Mouse (Mus musculus) regulatory T cell (primary cell): ENCODE data around the gene Kcnc4.

Experiments
- in situ Hi-C: fragments of 300-600 bp; cut with MboI, MseI; formaldehyde crosslinking; loops from one replicate; pipeline ENCODE4 v1.15.1; 2025; ENCODE audit warnings: high pct_unique_total_duplicates

Gene Kcnc4

GRCm38 (mm10) chr3:107458528-107459195 is 690 bp downstream of the Kcnc4 start:
- in situ Hi-C loops, result no loop called here

DNA sequence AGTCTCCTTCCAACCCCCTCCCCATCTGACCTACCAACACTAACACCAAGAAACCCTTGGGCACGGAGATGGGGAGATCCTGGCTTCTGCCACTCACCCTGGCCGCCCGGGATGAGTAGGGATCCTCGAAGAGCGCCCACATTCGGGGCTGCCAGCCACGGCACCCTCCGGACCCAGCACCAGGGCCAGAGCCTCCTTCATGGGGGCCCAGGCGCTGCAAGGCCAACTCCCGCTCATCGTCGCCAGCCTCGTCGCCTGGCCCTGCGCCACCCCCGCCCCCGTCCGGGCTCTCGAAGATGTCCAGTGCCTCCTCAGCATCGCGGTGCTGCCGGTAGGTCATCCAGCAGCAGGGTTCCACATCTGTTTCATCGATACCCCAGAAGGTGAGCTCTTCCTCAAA is 1.2 kb downstream of the Kcnc4 start:
- in situ Hi-C loops, result no loop called here

DNA sequence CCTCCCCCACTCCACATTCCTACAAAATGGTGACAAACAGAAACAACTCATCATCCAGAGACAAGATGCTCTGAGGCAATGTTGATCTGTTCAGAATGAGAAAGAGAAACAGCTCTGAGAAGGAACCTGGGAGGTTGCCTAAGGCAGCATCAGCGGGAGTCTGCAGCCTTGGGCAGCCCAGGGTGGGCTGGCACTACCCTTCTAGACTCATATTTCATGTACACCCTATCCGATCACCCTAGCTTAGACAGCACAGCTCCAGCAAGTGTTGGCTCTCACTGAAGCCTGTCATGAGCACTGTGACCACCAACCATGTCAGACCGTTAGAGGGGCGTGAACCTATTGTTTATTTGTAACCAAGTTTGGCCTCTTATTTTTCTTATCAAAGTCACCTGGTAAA is 5.1 kb downstream of the Kcnc4 start:
- in situ Hi-C loops, result no loop called here

GRCm38 (mm10) chr3:107446822-107447221 is 12.5 kb downstream of the Kcnc4 start:
- in situ Hi-C loops, result no loop called here

GRCm38 (mm10) chr3:107443866-107444265 is 15.5 kb downstream of the Kcnc4 start:
- in situ Hi-C loops, result no loop called here

DNA sequence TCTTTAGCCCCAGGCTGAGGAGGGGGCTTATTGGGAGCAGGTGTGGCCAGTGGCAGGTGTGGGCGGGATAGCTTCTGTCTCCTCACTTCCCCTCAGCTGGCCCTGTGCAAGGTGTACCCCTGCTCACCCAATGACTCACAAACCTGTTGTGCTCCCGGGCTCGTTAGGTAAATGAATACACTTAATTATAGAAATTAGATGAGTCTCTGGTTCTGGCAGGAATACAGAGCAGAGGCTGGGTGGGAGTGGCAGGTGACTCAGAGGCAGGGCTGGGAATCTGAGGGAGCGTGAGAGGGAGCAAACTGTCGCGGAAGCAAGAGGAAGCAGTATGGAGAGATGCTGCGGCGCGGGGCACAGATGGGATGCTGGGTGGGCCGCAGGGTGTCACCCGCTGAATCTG is 17.2 kb downstream of the Kcnc4 start:
- in situ Hi-C loops, result no loop called here

GRCm38 (mm10) chr3:107441306-107441705 is 18.0 kb downstream of the Kcnc4 start:
- in situ Hi-C loops, result no loop called here

- in situ Hi-C loops, result no loop called here
Observed at GRCm38 (mm10) chr3:107439280-107439679, 20.1 kb downstream of the Kcnc4 start.

GRCm38 (mm10) chr3:107437666-107438065 is 21.7 kb downstream of the Kcnc4 start:
- in situ Hi-C loops, result no loop called here

DNA sequence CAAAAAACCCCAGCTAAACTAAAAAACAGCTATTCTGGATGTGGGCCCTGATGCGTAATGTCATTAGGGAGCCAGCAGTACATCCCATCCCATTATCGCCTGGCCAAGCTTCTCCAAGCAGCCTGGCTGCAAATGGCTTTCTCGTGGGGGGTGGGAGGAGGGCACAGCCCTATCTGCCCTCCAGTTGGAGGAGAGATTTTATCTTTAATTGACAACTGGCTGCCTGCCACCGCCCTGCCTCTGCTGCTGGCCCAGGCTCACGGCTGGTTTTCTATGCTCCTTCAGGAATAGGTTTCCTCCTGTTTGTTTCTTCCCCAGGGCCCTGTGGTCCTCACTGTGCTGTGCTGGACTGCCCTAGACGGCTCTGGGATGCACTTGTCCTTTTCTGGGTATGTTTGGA is 22.9 kb downstream of the Kcnc4 start:
- in situ Hi-C loops, result no loop called here

DNA sequence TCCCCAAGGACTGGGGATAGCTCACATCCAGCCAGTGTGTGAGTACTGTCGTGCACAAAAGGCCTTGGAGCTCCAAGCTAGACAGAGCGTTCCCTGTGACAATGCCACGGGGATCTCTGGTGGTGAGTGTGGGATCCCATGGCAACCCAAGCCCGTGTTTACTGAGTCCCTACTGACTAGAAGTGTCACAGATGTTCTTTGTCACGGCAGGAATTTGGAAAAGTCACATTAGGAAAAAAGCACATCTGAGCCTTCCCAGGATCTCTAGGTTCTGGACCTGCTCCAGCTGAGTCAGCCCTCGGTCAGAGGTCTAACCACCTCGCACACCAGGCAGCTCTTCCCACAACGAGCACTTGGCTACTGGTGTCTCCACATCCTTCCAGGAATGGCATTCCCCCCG is 25.7 kb downstream of the Kcnc4 start:
- in situ Hi-C loops, result no loop called here

- in situ Hi-C loops, result no loop called here
Observed at GRCm38 (mm10) chr3:107431268-107431667, 28.1 kb downstream of the Kcnc4 start.

DNA sequence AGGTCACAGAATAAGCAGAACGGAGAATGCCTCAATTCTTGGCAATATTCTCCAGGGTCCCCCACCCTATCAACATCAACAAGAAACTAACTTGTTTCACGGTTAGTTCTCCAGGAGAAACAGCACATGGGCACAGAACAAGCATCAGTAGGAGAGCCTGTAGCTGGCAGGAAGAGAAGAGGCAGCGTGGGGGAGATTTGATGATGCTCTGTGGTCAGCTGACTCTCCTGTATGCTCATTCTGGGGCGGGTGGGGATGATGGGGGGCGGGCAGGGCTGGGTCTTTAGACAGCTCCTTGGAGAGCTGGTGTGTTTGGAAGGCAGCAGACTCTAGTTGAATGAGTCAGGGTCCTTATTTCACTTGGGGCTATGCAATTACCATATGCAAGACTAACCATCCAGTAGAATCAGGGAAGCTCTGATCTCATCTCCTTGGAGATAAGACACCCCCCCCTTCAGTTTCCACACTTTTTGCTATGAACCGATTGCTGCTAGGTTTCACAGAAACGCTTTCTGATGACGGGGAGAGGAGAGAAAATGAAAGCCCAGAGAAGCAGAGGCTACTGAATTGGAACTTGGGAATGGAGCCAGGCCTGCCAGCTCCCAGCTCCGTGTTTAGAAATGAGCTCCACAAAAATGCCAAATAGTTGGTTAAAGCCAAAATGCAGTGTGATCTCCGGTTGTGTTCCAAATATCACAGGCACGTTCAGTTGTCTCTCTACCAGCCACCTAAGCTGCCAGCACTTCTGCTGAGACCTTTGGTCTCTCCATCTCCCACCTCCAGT is 34.9 kb downstream of the Kcnc4 start:
- in situ Hi-C loops, result no loop called here

DNA sequence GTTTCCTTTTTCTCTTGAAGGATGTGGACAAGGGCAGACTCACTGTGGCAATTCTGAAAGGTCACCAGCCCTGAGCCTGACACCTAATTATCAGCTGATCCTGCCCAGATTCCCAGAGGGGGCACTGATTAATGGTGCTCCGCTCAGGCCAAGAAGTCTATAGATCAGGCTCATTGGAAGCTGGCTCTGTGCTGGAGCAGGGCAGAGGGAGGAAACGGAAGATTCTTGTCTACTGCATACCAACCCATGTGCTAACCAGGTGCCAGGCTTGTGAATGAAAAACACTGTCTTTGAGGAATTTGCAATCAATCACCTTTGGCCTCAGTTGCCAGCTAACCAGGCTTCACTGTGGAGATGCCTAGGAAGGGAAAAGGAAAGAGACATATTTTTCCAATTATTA is 39.2 kb downstream of the Kcnc4 start:
- in situ Hi-C loops, result no loop called here

DNA sequence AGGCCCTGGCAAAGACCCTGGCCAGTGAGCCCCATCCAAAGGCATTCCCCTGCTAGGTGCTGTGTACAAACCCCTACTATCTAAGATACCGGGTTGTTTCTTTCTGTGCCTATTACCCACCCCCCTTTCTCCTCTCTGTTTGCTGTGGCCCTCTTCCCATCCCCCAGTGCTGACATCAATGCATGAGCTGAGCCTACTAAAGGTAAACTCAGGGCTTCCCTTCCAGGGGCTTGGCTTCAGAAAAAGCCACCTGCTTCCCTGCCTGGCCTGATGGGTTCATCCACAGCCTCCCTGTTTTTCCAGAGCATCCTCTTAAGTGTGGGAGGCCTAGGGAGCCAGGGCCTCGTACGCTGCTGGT is 42.1 kb downstream of the Kcnc4 start:
- in situ Hi-C loops, result no loop called here

DNA sequence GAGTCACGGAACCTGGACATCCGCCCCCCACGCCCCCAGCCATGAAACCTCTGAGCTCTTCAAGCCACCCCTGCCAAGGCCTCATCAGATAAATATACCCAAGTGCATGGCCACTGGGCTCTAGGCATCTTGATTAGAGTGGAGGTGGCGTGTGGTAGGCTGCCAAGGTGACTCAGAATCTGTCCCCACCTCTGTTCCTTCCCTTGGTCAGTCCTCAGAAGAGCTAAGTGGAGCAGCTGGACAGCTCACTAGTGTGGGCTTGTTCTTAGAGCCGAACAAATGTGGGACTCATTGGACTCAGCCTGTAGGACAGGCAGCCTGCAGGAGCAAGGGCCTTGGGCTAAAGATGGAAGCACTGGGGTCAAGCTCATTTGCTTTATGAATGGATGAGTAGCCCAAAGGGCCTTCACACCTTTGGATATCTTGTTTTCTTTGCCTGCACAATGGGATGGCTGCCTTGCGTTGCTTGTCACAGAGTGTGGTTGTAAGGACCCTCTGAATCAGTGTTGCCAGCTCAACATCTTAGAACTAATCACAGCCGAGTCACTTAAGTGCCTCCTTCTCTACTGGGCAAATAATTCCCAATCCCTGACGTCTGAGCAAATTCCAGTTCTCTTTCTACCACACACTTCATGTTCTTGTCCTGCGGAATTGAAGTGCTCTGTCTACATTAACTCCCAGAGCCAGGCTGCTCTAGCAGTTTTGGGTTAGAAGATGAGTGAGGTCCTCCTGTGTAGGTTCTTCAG is 42.6 kb downstream of the Kcnc4 start:
- in situ Hi-C loops, result no loop called here

GRCm38 (mm10) chr3:107413093-107413492 is 46.3 kb downstream of the Kcnc4 start:
- in situ Hi-C loops, result no loop called here

GRCm38 (mm10) chr3:107412509-107412908 is 46.8 kb downstream of the Kcnc4 start:
- in situ Hi-C loops, result no loop called here

GRCm38 (mm10) chr3:107411669-107412068 is 47.7 kb downstream of the Kcnc4 start:
- in situ Hi-C loops, result no loop called here

- in situ Hi-C loops, result loop anchor here (10.0 kb wide), 1 partner anchor 1257 kb away; no protein-coding TSS in a partner anchor
Observed at GRCm38 (mm10) chr3:107401401-107401800, 58.0 kb downstream of the Kcnc4 start.

DNA sequence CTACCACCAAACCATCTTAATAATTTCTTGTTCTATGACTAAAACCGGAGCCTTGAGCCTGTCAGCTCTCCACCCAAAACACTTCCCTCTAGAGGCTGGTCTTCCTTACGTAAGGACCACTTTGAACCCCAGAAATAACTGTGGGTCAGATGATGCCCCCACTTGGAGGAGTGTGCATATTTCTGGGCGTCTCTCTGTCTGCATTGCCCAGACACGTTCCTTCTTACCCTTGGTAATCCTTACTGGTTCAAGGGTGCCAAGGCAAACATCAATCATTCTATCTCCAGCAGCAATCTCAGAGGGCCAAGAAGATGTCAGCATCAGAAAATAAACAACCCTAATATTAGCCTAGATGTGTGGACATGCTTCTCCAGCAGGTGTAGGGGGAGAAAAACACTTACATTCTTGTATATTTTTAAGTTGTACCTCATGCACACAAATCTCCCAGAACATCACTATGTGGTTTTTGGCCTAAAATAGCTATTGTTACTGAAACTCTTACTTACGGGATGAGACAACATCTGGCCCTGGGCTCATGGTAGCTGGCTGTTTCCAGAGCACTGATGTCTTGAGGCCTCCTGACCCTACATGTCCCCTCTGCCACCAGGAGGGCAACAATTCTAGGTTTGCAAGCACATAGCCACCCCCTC is 59.2 kb downstream of the Kcnc4 start:
- in situ Hi-C loops, result loop anchor here (10.0 kb wide), 1 partner anchor 1255 kb away; no protein-coding TSS in a partner anchor

- in situ Hi-C loops, result no loop called here
Observed at GRCm38 (mm10) chr3:107391198-107391597, 68.2 kb downstream of the Kcnc4 start.
